Mouse (Mus musculus): ENCODE results near the gene Cachd1.

Cachd1 gene

DNA sequence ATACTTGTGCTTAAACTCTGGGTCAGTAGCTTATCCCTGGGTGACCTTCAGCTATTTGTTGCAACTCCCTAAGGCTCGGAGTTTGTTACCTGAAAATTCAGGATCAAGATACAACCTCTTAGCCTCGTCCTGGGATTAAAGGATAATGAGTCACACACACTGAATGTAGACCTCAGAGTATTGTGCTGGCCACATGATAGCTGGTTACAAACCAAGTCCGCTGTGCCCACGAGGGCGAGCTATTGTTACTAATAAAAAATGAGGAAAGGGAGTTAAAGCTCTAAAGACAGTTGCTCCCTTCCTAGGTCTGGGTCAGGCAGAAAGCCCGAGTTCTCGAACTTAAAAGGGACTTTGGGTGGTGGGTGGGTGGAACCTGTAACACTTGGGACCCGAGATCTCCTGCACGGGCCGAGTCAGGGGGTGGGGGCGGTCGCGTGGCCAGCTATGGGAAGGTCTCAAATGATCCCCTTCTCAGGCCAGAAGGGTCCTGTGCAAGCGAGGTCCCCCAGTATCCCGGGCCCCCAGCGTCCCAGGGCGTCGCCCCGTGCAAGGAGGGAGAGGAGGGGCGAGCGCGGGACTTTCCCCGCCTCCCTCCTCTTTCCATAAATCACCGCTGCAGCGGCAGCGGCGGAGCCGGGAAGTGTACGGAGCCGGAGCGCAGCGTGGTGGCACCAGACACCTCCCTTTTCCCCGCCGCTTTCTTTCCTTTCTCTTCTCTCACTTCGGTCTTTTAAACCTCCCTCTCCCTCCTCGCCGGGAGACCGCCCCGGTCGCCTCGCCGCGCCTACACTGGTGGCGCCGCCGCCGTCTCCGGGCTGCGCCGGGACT lies at the start of gene Cachd1:
TSS of gene Cachd1 (plus strand) at position 633 of the 828 bp plus-strand sequence.
- DNase-seq (ENCODE audit: low spot score) = no peak

DNA sequence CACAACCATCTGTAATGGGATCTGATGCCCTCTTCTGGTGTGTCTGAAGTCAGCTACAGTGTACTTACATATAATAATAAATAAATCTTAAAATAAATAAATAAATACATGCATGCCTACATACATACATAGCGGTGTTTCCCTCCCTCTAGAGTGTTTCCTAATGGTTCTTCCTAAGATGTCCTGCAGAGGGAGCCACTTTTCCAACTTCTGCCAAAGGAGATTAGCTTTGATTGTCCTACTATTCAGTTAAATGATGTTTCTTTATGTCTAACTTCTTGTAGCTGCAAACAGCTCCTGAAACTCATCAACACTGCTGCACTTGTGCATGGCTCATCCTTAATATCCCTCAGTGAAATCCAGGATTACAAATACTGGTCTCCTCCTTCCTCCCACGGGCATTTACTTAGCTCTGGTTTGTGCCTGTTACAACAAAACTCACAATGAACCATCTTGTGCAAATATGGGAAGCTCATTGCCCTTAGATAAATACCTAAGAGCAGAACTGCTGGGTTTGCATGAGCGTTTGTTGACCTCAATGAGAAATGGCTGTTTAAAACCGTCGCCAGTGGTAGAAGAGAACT lies 47.5 kb upstream of the Cachd1 start:
- DNase-seq (ENCODE audit: low spot score) = no peak

GRCm38 (mm10) chr4:100735098-100735935 lies 41.2 kb upstream of the Cachd1 start:
- no peak for DNase-seq (ENCODE audit: low spot score)

DNA sequence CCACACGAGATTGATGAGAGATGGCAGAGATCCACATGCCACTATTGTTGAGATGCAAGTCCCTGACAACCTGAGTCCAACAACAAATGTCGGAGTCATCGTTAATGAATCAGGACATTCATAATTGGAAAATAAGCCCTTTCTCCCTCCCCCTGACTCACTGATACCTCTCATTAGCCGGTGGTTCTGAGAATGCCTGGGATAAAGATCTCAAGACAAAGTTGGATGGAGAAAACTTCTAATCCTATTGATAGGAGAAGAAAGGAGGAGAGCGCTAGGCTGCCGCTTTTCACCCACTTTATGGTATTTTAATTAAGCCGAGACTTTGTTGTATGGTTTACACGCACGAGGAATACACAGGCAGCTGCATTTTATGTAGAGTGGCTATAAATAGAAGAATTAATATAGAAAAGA lies 40.5 kb upstream of the Cachd1 start:
- no peak for DNase-seq (ENCODE audit: low spot score)

DNA sequence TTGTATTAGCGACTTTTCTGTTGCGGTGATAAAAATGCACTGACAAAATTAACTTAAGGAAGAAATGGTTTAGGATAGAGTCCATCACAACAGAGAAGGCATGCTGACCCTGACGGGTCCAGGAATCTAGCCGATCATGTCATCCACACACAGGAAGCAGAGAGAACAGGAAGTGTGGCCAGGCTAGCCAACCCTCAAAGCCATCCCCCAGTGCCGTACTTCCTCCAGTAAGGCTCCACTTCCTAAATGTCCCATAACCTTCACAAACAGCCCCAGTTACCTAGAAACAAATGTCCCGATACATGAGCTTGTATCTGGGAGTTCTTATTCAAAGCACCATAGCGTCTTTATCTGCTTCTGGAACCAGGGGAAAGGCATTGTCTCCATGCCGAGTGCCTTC lies 32.9 kb upstream of the Cachd1 start:
- DNase-seq (ENCODE audit: low spot score) = no peak

DNA sequence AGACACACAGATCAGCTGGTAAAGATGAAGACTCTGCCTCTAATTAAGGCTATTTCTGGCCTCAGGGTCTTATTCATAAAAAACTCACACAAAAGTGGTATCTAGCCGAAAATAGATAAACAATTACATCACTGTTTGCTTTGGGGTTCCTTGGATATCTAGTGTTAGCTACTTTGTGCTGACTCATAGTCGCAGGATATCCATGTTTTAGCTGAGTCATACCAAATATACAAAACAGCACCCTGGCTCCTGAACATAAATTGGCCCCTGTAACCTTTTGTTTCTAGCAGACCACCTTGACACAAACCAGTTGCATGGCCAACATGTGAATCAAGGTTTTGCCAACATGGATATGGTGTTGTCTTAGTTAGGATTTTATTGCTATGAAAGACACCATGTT lies 24.2 kb upstream of the Cachd1 start:
- no peak for DNase-seq (ENCODE audit: low spot score)

DNA sequence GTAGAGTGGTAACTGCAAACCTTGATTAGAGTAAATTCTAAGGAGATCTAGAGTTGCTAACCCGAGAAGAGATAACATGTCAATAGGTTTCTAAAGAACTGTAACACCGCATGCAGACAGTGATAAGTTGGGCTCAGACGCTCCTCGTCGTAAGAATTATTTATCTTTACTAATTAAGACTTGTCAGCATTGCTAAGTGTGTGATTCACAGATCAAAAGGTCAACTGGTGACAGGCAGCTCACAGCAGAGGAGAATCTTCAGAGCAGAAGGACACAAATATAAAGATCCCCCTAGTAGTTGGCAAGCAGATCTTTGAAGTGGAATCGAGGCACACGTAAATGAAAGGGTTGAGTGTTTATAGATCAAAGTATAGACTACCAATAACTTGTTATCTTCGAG lies 20.8 kb upstream of the Cachd1 start:
- DNase-seq (ENCODE audit: low spot score) = no peak

DNA sequence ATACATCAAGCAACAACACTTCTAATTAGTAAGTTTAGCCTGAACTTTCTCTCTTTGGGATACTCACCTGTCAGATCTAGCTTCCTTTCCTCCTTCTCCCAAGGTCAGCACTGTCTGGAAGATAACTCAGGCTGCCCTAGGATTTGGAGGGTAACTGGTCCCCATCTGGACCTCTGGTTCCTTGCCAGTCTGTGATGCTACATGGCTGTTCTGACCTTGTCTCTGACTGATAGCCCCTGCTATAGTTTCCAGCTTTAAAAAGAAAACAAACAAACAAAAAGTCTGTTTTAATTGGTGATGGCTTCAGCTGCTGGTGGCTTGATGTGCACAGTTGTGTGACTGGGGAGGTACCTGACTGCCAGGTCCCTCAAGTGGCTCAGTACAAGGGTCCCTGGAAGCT lies 20.0 kb upstream of the Cachd1 start:
- no peak for DNase-seq (ENCODE audit: low spot score)

GRCm38 (mm10) chr4:100758265-100758898 lies 18.1 kb upstream of the Cachd1 start:
- no peak for DNase-seq (ENCODE audit: low spot score)

GRCm38 (mm10) chr4:100759603-100760002 lies 16.9 kb upstream of the Cachd1 start:
- no peak for DNase-seq (ENCODE audit: low spot score)

DNA sequence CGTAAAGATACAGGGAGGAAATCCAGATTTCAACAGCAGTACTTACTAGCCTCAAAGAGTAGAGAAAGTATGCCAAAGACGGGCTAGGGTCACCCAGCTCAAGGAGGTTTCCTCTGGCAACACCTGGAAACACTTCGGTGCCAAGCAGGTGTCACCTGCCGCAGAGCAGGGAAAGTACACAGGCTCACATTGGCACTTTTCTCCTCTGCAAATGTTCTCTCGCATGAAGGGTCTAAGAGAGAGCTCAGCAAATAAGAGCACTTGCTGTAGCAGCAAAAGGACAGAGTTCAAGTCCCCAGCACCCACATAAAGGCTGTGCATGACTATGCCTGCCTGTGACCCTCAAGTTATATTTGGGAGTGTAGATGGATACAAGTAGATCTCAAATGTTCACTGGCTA lies 16.1 kb upstream of the Cachd1 start:
- DNase-seq (ENCODE audit: low spot score) = no peak

DNA sequence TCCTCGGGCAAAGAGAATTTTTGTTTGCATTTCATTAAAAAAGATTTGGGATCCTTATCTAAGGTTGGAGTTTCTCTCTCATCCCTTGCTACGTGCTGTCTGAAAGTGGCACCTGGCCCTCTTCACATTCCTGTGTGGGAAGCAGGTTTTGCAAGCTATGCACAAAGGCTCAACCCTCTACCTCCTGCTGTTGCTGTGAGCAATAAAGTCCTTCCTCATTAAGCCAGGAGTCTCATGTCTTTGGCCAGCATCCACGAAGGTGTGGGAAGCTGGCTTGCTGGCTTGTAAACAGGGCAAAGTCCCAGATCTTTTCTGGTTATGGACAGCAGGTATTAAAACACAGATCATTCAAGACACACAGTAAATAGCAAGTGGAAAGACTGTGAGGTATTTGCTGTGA lies 7.9 kb upstream of the Cachd1 start:
- DNase-seq (ENCODE audit: low spot score) = no peak

- no peak for DNase-seq (ENCODE audit: low spot score)
Measured at GRCm38 (mm10) chr4:100776871-100777375, 448 bp downstream of the Cachd1 start.

- DNase-seq (ENCODE audit: low spot score) = no peak
Measured at GRCm38 (mm10) chr4:100777376-100778041, 1.0 kb downstream of the Cachd1 start.

- no peak for DNase-seq (ENCODE audit: low spot score)
Measured at GRCm38 (mm10) chr4:100778082-100778481, 1.6 kb downstream of the Cachd1 start.

- no peak for DNase-seq (ENCODE audit: low spot score)
Measured at GRCm38 (mm10) chr4:100779023-100779422, 2.5 kb downstream of the Cachd1 start.

DNA sequence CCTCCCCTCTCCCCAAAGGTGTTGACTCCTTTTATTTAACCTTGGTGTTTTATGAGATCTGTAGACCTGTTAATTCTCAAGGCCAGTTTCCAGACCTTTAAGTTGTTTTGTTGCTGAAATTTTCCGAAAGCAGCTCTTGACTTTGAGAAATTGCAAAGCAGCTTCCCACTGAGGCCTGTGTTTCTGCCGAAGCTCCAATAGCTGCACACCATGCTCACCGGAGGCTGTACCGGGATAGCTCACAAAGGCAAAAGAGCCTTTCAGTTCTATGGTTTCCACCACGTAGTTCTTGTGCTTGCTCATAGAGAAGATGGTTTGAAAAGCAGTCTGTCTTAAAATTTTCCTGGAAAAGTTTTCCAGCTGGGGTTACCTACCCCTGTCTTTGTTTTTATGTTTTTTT lies 3.2 kb downstream of the Cachd1 start:
- DNase-seq (ENCODE audit: low spot score) = no peak

- no peak for DNase-seq (ENCODE audit: low spot score)
Measured at GRCm38 (mm10) chr4:100780911-100781310, 4.4 kb downstream of the Cachd1 start.

GRCm38 (mm10) chr4:100782348-100782747 lies 5.9 kb downstream of the Cachd1 start:
- DNase-seq (ENCODE audit: low spot score) = no peak

GRCm38 (mm10) chr4:100782891-100783290 lies 6.4 kb downstream of the Cachd1 start:
- DNase-seq (ENCODE audit: low spot score) = no peak

DNA sequence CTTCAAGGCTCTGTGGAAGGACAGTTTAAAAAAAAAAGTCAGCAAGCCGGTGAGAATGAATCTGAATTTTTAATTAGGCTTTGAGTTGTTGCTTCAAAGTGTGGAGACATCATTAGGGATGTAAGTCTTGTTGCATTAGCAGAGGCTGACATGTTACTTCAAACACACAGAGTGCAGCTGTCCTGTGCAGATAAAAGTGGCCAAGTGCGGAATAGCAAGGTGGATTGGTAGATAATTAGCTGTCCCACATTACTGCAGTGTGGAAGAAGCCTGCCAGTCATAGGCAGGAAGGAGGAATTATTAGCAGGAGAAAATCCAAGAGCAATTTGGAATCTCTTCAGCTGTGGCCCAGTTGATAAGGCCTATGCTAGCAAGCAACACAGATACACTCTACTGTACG lies 10.7 kb downstream of the Cachd1 start:
- no peak for DNase-seq (ENCODE audit: low spot score)

DNA sequence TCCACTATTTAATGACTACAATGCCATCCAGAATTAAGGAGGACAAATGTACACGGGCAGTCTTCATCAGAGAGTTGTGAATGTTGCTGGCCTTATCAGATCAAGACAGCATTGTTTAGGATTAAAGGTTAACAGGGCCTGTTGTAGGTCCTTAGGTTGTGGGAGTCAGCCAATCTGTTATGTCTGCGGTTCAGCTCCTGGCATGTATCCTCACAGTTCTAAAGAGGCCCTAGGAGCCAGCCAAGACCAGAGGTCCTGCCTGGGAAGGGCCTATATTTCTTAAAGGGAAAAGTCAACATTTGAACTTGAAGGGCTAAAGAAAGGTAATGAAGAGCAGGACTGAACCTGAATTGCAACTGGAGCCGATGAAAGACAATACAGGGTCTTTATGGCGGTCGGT lies 13.7 kb downstream of the Cachd1 start:
- DNase-seq (ENCODE audit: low spot score) = no peak
